Mouse (Mus musculus) lung, postnatal 0 days (tissue): ENCODE measurements around the gene Cmtr1.

Experiments used
- CTCF ChIP-seq: IDR thresholded peaks from 2 replicates; pipeline ENCODE4 v1.5.1; 2016; ENCODE audit warnings: antibody characterized with exemption, mild to moderate bottlenecking
- EP300 ChIP-seq: IDR thresholded peaks from 2 replicates; pipeline ENCODE4 v1.6.1; 2016; ENCODE audit warnings: antibody characterized with exemption, mild to moderate bottlenecking, control low read depth

- TF ChIP-seq CTCF (no peak), EP300 (no peak)
Observed at GRCm38 (mm10) chr17:29690257-29690656, 29.9 kb downstream of the Cmtr1 start.
